Mouse (Mus musculus) liver, postnatal 0 days (tissue): ENCODE results near the gene Smco2.

ENCODE experiments used
- CTCF ChIP-seq: sonication (generic); IDR thresholded peaks from 2 replicates; pipeline ENCODE4 v1.5.1; 2016; ENCODE audit warnings: antibody characterized with exemption, low read depth
- EP300 ChIP-seq: IDR thresholded peaks from 2 replicates; pipeline ENCODE4 v1.6.1; 2016; ENCODE audit warnings: antibody characterized with exemption, low read depth, mild to moderate bottlenecking

DNA sequence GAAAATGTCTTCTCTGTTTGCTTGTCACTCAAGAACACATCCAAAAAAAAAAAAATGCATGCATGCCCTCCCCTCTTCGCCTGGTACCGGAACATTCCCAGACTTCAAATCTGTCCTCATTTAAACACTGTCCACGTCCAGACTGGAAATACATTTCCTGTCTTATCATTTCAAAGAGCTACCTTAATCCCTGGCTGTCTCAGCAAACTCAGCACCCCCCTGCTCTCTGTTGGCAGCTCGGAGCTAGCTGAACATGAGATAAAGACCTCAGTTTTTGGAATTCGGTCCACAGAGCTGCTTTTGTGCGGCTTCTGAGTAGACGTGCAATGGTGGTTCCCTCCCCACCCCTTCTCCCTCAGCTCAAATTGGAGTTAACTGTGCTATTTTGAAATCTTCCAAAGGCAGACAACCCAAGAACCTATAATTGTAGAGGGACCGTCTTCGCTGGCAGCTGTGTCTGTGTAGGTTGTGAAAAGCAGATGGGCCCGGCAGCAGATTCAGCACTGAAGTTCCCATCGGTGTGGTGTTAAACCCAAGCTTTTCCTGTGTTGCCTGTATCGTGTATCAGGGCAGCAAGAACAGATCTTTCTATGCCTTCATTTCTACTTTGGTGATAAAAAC, 27.6 kb downstream of the Smco2 start:
- TF ChIP-seq EP300 (no peak), CTCF (no peak)
